Mouse (Mus musculus) cerebellum, adult 2 months (tissue): ENCODE data around the gene Hnf1b. TPM values are rescaled to one million over a fixed set of nuclear protein-coding genes. Genes with fewer than 3 reads are reported as not detected.

Experiments
- DNase-seq, 2 experiments: peaks; one replicate each; pipeline ENCODE4 v3.0.0; 2021
- H3K27ac ChIP-seq: fragments of 200-500 bp; 2 replicates; pipeline ENCODE4 v1.5.1; 2012; ENCODE audit warnings: low read length, control low read depth, inconsistent platforms; ENCODE audit not compliant: insufficient read depth
- H3K27me3 ChIP-seq: fragments of 200-500 bp; 2 replicates; pipeline ENCODE4 v1.6.1; 2012; ENCODE audit warnings: inconsistent platforms, mild to moderate bottlenecking, low read length, moderate library complexity; ENCODE audit not compliant: control insufficient read depth, insufficient read depth
- H3K4me1 ChIP-seq: fragments of 200-500 bp; 2 replicates; pipeline ENCODE4 v1.6.1; 2011; ENCODE audit warnings: low read length; ENCODE audit not compliant: control insufficient read depth, insufficient read depth
- H3K4me3 ChIP-seq: fragments of 200-500 bp; replicated peaks from 2 replicates; pipeline ENCODE3; 2011; ENCODE audit warnings: mild to moderate bottlenecking, low read depth, low read length, control low read depth; ENCODE audit not compliant: insufficient read depth
- CTCF ChIP-seq: fragments of 200-500 bp; IDR thresholded peaks from 2 replicates; pipeline ENCODE4 v1.5.1; 2011; ENCODE audit warnings: low read depth, mild to moderate bottlenecking, control low read depth, low read length, moderate library complexity, borderline replicate concordance; ENCODE audit not compliant: insufficient read depth
- POLR2A ChIP-seq: fragments of 200-500 bp; IDR thresholded peaks from 2 replicates; pipeline ENCODE4 v1.6.1; 2011; ENCODE audit warnings: low read length, control low read depth, borderline replicate concordance; ENCODE audit not compliant: insufficient read depth
- WGBS: fragments of 180-500 bp; shearing (Covaris S2); methylation state at CpG from one replicate; pipeline ENCODE4 v1.1.7; 2018; 5-methylcytosine and 5-hydroxymethylcytosine counted together
- polyA plus RNA-seq: library from polyadenylated mRNA; depleted of rRNA; stranded (reverse); fragments of >200 nt; gene quantifications from 2 replicates; pipeline ENCODE4 v1.2.3, GENCODE M21; 2012

Hnf1b gene
- polyA plus RNA-seq, 1 experiment: 0.20 TPM

GRCm38 (mm10) chr11:83857256-83857655 lies 7.4 kb downstream of the Hnf1b start:
- Histone ChIP-seq H3K27ac (no peak overlapping the region), H3K4me3 (no peak overlapping the region), H3K4me1 (no peaks in the 10 kb centered on the region), H3K27me3 (peaks cover 12% of the 10 kb centered on the region; the same call in 1 of the 2 replicates)
- TF ChIP-seq CTCF (no peak), POLR2A (no peak)
- no peak for DNase-seq
- WGBS: 83% methylated on average over 1 of the region's 1 CpGs

GRCm38 (mm10) chr11:83865286-83865685 lies 15.4 kb downstream of the Hnf1b start:
- DNase-seq: no peak
- Histone ChIP-seq H3K4me1 (no peaks in the 10 kb centered on the region), H3K27ac (no peak overlapping the region), H3K27me3 (no peaks in the 10 kb centered on the region), H3K4me3 (no peak overlapping the region)
- TF ChIP-seq POLR2A (no peak), CTCF (no peak)
- WGBS: 27% methylated on average over 9 of the region's 9 CpGs

GRCm38 (mm10) chr11:83867571-83867970 lies 17.7 kb downstream of the Hnf1b start:
- Histone ChIP-seq H3K4me1 (no peaks in the 10 kb centered on the region), H3K27me3 (no peaks in the 10 kb centered on the region), H3K27ac (no peak overlapping the region), H3K4me3 (no peak overlapping the region)
- no peak for TF ChIP-seq CTCF
- TF ChIP-seq POLR2A: no peak
- WGBS: 33% methylated on average over 3 of the region's 3 CpGs
- DNase-seq: no peak

GRCm38 (mm10) chr11:83869147-83869546 lies 19.3 kb downstream of the Hnf1b start:
- Histone ChIP-seq H3K27ac (no peak overlapping the region), H3K4me3 (no peak overlapping the region), H3K4me1 (no peaks in the 10 kb centered on the region), H3K27me3 (no peaks in the 10 kb centered on the region)
- TF ChIP-seq POLR2A (no peak), CTCF (no peak)
- WGBS: 38% methylated on average over 1 of the region's 1 CpGs
- no peak for DNase-seq

- no peak for DNase-seq
- Histone ChIP-seq H3K27ac (no peak overlapping the region), H3K27me3 (no peaks in the 10 kb centered on the region), H3K4me1 (no peaks in the 10 kb centered on the region), H3K4me3 (no peak overlapping the region)
- TF ChIP-seq POLR2A: no peak
- TF ChIP-seq CTCF: no peak
- WGBS: 71% methylated on average over 3 of the region's 3 CpGs
Measured at GRCm38 (mm10) chr11:83869686-83870085, 19.8 kb downstream of the Hnf1b start.

GRCm38 (mm10) chr11:83871780-83872554 lies 22.1 kb downstream of the Hnf1b start:
- no peak for DNase-seq
- Histone ChIP-seq H3K4me3 (no peak overlapping the region), H3K4me1 (no peaks in the 10 kb centered on the region), H3K27ac (no peak overlapping the region), H3K27me3 (no peaks in the 10 kb centered on the region)
- WGBS: 73% methylated on average over 9 of the region's 9 CpGs
- TF ChIP-seq POLR2A (no peak), CTCF (no peak)

GRCm38 (mm10) chr11:83873509-83873908 lies 23.6 kb downstream of the Hnf1b start:
- no peak for TF ChIP-seq CTCF
- Histone ChIP-seq H3K27me3 (no peaks in the 10 kb centered on the region), H3K4me1 (no peaks in the 10 kb centered on the region), H3K4me3 (no peak overlapping the region), H3K27ac (no peak overlapping the region)
- 72% methylated on average over 9 of the region's 9 CpGs for WGBS
- DNase-seq: no peak

- Histone ChIP-seq H3K4me3 (no peak overlapping the region), H3K27me3 (no peaks in the 10 kb centered on the region), H3K27ac (no peak overlapping the region), H3K4me1 (no peaks in the 10 kb centered on the region)
- no peak for DNase-seq
- WGBS: 95% methylated on average over 7 of the region's 7 CpGs
- TF ChIP-seq CTCF (no peak), POLR2A (no peak)
Measured at GRCm38 (mm10) chr11:83876630-83877029, 26.8 kb downstream of the Hnf1b start.
